Mouse (Mus musculus) heart, postnatal 14 days (tissue): ENCODE results near the gene Maff. TPM values are rescaled to one million over a fixed set of nuclear protein-coding genes. Genes with fewer than 3 reads are reported as not detected.

Source experiments
- microRNA-seq, 2 experiments: library from miRNA; unstranded; fragments of <30 nt; microRNA quantifications; one replicate each; pipeline ENCODE4 v1.2.0; 2021 to 2022
- total RNA-seq, 2 experiments: library from RNA; stranded (reverse); gene quantifications; 2 replicates each; pipeline ENCODE4 v1.2.3; 2021

Maff gene
- total RNA-seq, 2 experiments from 2014 or later: 6.2 to 6.9 TPM

Small RNAs within 50 kb of the gene (microRNA-seq; reads per million reads assigned to microRNA genes)
- gene Mir1943: 2.5 to 3.5 reads per million in 2 experiments

Other genes starting within 250 kb of the Maff start
- gene Micall1, start 237.7 kb upstream of the Maff start, total RNA-seq: 10 to 100 TPM; 61.2 to 64.9 TPM
- 100 to 1,000 TPM; 111 to 116 TPM for gene Polr2f, start 205.6 kb upstream of the Maff start, total RNA-seq
- 1 to 10 TPM; 1.3 to 2.7 TPM for gene 1700088E04Rik, start 205.4 kb upstream of the Maff start, total RNA-seq
- 1 to 10 TPM; 1.6 to 1.8 TPM for gene Sox10, start 181.4 kb upstream of the Maff start, total RNA-seq
- 10 to 100 TPM; 22.4 to 23.2 TPM for gene Pick1, start 117.4 kb upstream of the Maff start, total RNA-seq
- gene Gm49486, start 117.2 kb upstream of the Maff start, total RNA-seq: under 1 TPM; 0.76 to 0.98 TPM
- gene Slc16a8, start 91.9 kb upstream of the Maff start, total RNA-seq: under 1 TPM; 0.19 to 0.29 TPM
- under 1 TPM; 0.45 to 0.49 TPM for gene Baiap2l2, start 61.1 kb upstream of the Maff start, total RNA-seq
- 10 to 100 TPM; 10.4 to 10.6 TPM for gene Pla2g6, start 18.2 kb upstream of the Maff start, total RNA-seq
- 10 to 100 TPM; 52.8 to 55.6 TPM for gene Tmem184b, start 56.9 kb downstream of the Maff start, total RNA-seq
- 10 to 100 TPM; 62.3 to 67.3 TPM for gene Csnk1e, start 108.9 kb downstream of the Maff start, total RNA-seq
- gene Kcnj4, start 158.6 kb downstream of the Maff start, total RNA-seq: under 1 TPM; 0.10 to 0.33 TPM
- 10 to 100 TPM; 13.0 to 13.5 TPM for gene Kdelr3, start 169.8 kb downstream of the Maff start, total RNA-seq
- 100 to 1,000 TPM; 156 to 161 TPM for gene Ddx17, start 200.1 kb downstream of the Maff start, total RNA-seq